Mouse (Mus musculus): ENCODE results near the gene Cnot2. TPM values are rescaled to one million over a fixed set of nuclear protein-coding genes. Genes with fewer than 3 reads are reported as not detected.

Cnot2 gene
- polyA plus RNA-seq (2017; shearing (Covaris generic)) = 100 to 1,000 TPM; 108 to 136 TPM

GRCm38 (mm10) chr10:116581369-116581718, at the start of gene Cnot2:
Gene Cnot2 (minus strand): TSS chr10:116581511.

GRCm38 (mm10) chr10:116473759-116474549, 107.4 kb downstream of the Cnot2 start, which contains the start of gene Kcnmb4:
Gene Kcnmb4 (minus strand): TSS chr10:116473878.

Other genes starting within 250 kb of the Cnot2 start
- 10 to 100 TPM in 1 of 2 experiments, 1 to 10 TPM in 1; 7.1 to 10.5 TPM for gene Kcnmb4, start 107.6 kb downstream of the Cnot2 start, polyA plus RNA-seq (2017; shearing (Covaris generic))

All from activated CD4-positive, CD25-positive, alpha-beta regulatory T cell (primary cell).